ENCODE assay signal across 7 mouse cellular contexts in genomic region chr10:76732881-76733676, GRCm38 (mm10). TPM values are rescaled to one million over a fixed set of nuclear protein-coding genes. Genes with fewer than 3 reads are reported as not detected.
A peak's percentile ranks its signal among the peaks of the same experiment; 100 is the strongest.
DNase-seq lines count a peak whose midpoint lies in the region; ATAC-seq and TF ChIP-seq lines count a peak whose summit lies in the region.

No protein-coding gene starts in this region.

- H3K27ac ChIP-seq in gastrocnemius, adult 2 months = peak overlapping the region; percentile 84
- peak overlapping the region; percentile 50 for H3K27ac ChIP-seq in hindbrain, embryonic 15.5 days (replicated peaks)

- H3K36me3 ChIP-seq in hindbrain, embryonic 15.5 days = no peaks in the 10 kb centered on the region

- no peaks in the 10 kb centered on the region for H3K27me3 ChIP-seq in hindbrain, embryonic 15.5 days

- peak overlapping the region; percentile 45 for H3K4me2 ChIP-seq in hindbrain, embryonic 15.5 days

- H3K9ac ChIP-seq in hindbrain, embryonic 15.5 days = peak overlapping the region; percentile 18; the same call in 1 of the 2 replicates

- H3K4me1 ChIP-seq in hindbrain, embryonic 15.5 days (replicated peaks) = peaks cover 22% of the 10 kb centered on the region

- peak; percentile 71 for TF ChIP-seq CTCF in gastrocnemius, adult 2 months (IDR thresholded peaks at IDR 0.05)

- H3K4me3 ChIP-seq in gastrocnemius, adult 2 months = peak overlapping the region; percentile 53
- no peak overlapping the region for H3K4me3 ChIP-seq in hindbrain, embryonic 15.5 days

- peak; percentile 87 for DNase-seq in adipocyte (ENCODE audit: low spot score)
- peak; percentile 53 to 66 for DNase-seq in cerebellum, postnatal 36 days
- DNase-seq in gastrocnemius, adult 2 months = peak; percentile 89
- peak; percentile 69 to 71 for DNase-seq in layer of hippocampus, postnatal 36 days
- peak; percentile 89 for DNase-seq in right cerebral cortex, postnatal 4 days

- intact Hi-C loops in gastrocnemius, adult 2 months (cut with DNase I) = loop anchor here (5.0 kb wide), 1 partner anchor 266 kb away; the partner anchor contains the start of genes Mcm3ap and Ybey

- peak; percentile 82 for ATAC-seq in hindbrain, embryonic 15.5 days (ENCODE audit: low FRiP score, low read depth)
- ATAC-seq in megakaryocyte progenitor cell, adult 5-6 weeks (replicated peaks; ENCODE audit: poor library complexity) = peak; percentile 68

- no peaks in the 10 kb centered on the region for H3K9me3 ChIP-seq in hindbrain, embryonic 15.5 days

- WGBS in hindbrain, embryonic 15.5 days = 21% methylated on average over 17 of the region's 17 CpGs

RNA-seq across cellular contexts. Expression of gene Col6a1, which starts 7.1 kb away (rescaled TPM):
- total RNA-seq in gastrocnemius, adult 2 months (2021) = 10 to 100 TPM; 30.5 to 59.0 TPM
- 23.5 and 29.4 TPM in 2 replicates for polyA plus RNA-seq in hindbrain, embryonic 15.5 days (2015; fragmentation: Nextera tagmentation; extraction: Ambion mirVana)
- total RNA-seq in layer of hippocampus, postnatal 36 days (2021) = 10 to 100 TPM; 20.6 to 21.8 TPM
- not detected in 2 replicates for total RNA-seq in megakaryocyte progenitor cell, adult 5-6 weeks (2015)
- total RNA-seq in megakaryocyte progenitor cell, adult 5-6 weeks (2017) = 0.27 TPM in 1 of 2 replicates, not detected in the other

Comparison
In these comparisons a context has a peak if more than half of its experiments do, and no peak if none do; other contexts are left out.
1. RNA of gene Col6a1, which starts 7.1 kb away (total RNA-seq): 30.5 to 59.0 TPM in gastrocnemius, adult 2 months and 20.6 to 21.8 TPM in layer of hippocampus, postnatal 36 days; 0.27 TPM in megakaryocyte progenitor cell, adult 5-6 weeks; every median in the first group is over 10 times any median in the second.
2. Peak in every context shown above with its lines, with median percentiles within 50 percentile points of each other: DNase-seq.